In the genomic region with DNA sequence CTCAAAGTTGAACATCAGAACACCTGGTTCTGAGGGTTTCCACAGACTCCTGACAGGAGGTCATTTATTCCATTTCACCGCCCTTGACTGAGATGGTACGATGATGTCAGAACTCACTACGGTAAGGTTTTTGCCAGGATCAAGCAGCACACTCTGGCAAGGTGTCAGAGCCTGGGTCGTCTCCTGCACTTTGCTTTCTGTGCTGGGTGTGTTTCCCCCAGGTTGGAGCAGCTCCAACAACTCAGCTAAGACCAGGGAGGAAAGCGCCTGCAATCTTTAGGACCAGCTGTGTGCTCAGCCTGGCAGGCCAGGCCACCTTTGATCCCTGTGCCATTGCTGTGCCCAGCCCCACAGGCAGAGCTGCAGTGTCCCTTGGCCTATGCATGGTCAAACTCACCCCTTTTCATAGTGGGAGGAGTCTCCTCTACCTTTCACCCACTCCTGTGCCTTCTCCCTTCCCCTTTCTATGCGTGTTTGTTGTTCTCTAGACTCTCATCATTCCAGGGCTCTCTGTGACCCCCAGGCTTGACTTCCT, we compare ENCODE assay signal across 8 mouse cellular contexts.
A peak's percentile ranks its signal among the peaks of the same experiment; 100 is the strongest.
DNase-seq lines count a peak whose midpoint lies in the region; ATAC-seq lines count a peak whose summit lies in the region.
"Had no signal": no experiment of that assay in that cellular context is flagged by ENCODE, and none has a peak within 500 bp of the region (broad histone marks: within the 10 kb centered on the region; RNA-seq: fewer than 3 reads in every experiment).

No protein-coding gene starts in this region.

- no peak overlapping the region for H3K4me2 ChIP-seq in hindbrain, embryonic 16.5 days (ENCODE audit: low read length)
- no peak overlapping the region for H3K4me2 ChIP-seq in hindbrain, embryonic 12.5 days (replicated peaks)
- H3K4me2 ChIP-seq: limb, embryonic 15.5 days had no signal

- peaks cover 5% of the 10 kb centered on the region; the same call in 1 of the 2 replicates for H3K4me1 ChIP-seq in hindbrain, embryonic 16.5 days (ENCODE audit: control insufficient read depth, insufficient read depth, low read depth, low read length)
- peaks cover 16% of the 10 kb centered on the region for H3K4me1 ChIP-seq in hindbrain, embryonic 12.5 days

- no peak overlapping the region for H3K4me3 ChIP-seq in hindbrain, embryonic 16.5 days (ENCODE audit: low read length)
- no peak overlapping the region for H3K4me3 ChIP-seq in hindbrain, embryonic 12.5 days
- H3K4me3 ChIP-seq: limb, embryonic 15.5 days had no signal

- no peak overlapping the region for H3K27ac ChIP-seq in hindbrain, embryonic 16.5 days (ENCODE audit: low read depth, low read length)
- no peak overlapping the region for H3K27ac ChIP-seq in hindbrain, embryonic 12.5 days
- H3K27ac ChIP-seq: limb, embryonic 15.5 days had no signal

- 70% methylated on average over 6 of the region's 6 CpGs for WGBS in hindbrain, embryonic 16.5 days
- WGBS in hindbrain, embryonic 12.5 days = 87% methylated on average over 6 of the region's 6 CpGs

- no peaks in the 10 kb centered on the region for H3K9me3 ChIP-seq in hindbrain, embryonic 16.5 days (ENCODE audit: control insufficient read depth, low read length)
- no peaks in the 10 kb centered on the region for H3K9me3 ChIP-seq in hindbrain, embryonic 12.5 days (replicated peaks)
- H3K9me3 ChIP-seq: limb, embryonic 15.5 days had no signal

- DNase-seq in NIH3T3 (ENCODE audit: low read depth) = peak; percentile 22
- peak; percentile 53 to 62 for DNase-seq in cerebellum, postnatal 14 days
- DNase-seq in kidney, postnatal 25 days = peak; percentile 78 to 93
- no peak for DNase-seq in right cerebral cortex, postnatal 4 days
- no peak for DNase-seq in spleen, postnatal 14 days (ENCODE audit: low spot score in 2 of 2)

- H3K9ac ChIP-seq in hindbrain, embryonic 16.5 days (ENCODE audit: low read depth, low read length) = no peak overlapping the region
- no peak overlapping the region for H3K9ac ChIP-seq in hindbrain, embryonic 12.5 days
- H3K9ac ChIP-seq: limb, embryonic 15.5 days had no signal

- no peaks in the 10 kb centered on the region for H3K36me3 ChIP-seq in hindbrain, embryonic 16.5 days (ENCODE audit: control insufficient read depth, insufficient read depth, low read length)
- H3K36me3 ChIP-seq in hindbrain, embryonic 12.5 days = no peaks in the 10 kb centered on the region
- H3K36me3 ChIP-seq: limb, embryonic 15.5 days had no signal

- ATAC-seq in hindbrain, embryonic 16.5 days = peak; percentile 32; the same call in 1 of the 2 replicates
- ATAC-seq in hindbrain, embryonic 12.5 days (ENCODE audit: low FRiP score) = no peak

- H3K27me3 ChIP-seq in hindbrain, embryonic 16.5 days (replicated peaks; ENCODE audit: control insufficient read depth, insufficient read depth, low read length) = no peaks in the 10 kb centered on the region
- H3K27me3 ChIP-seq in hindbrain, embryonic 12.5 days = no peaks in the 10 kb centered on the region
- H3K27me3 ChIP-seq: limb, embryonic 15.5 days had no signal

Comparison
In these comparisons a context has a peak if more than half of its experiments do, and no peak if none do; other contexts are left out.
1. DNase-seq: peak in NIH3T3 (single experiment), cerebellum, postnatal 14 days (2 of 2) and kidney, postnatal 25 days (2 of 2); none in right cerebral cortex, postnatal 4 days (single experiment) and spleen, postnatal 14 days (0 of 2).